Mouse (Mus musculus): ENCODE data around the gene Fut8. TPM values are rescaled to one million over a fixed set of nuclear protein-coding genes. Genes with fewer than 3 reads are reported as not detected.
"Not testable (repeated sequence)": the region's sequence is repeated elsewhere in the genome, so short reads cannot be mapped to it uniquely, and the experiment has no call there.

Gene Fut8
- polyA plus RNA-seq, 1 experiment, result 0.22 TPM

- Histone ChIP-seq H3K4me1 (ENCODE audit: control insufficient read depth) (peaks cover 37% of the 10 kb centered on the region), H3K9me3 (ENCODE audit: control insufficient read depth, low read length) (no peaks in the 10 kb centered on the region), H3K4me3 (replicated peaks) (peak overlapping the region; percentile 94), H3K27me3 (ENCODE audit: control insufficient read depth) (peaks cover 5% of the 10 kb centered on the region; the same call in 1 of the 2 replicates), H3K36me3 (ENCODE audit: control insufficient read depth) (no peaks in the 10 kb centered on the region)
- TF ChIP-seq GATA1 (IDR thresholded peaks at IDR 0.05; ENCODE audit: low read length) (no peak), TAL1 (IDR thresholded peaks at IDR 0.05; ENCODE audit: low read length) (no peak)
These were observed 1.6 kb downstream of the Fut8 start for GRCm38 (mm10) chr12:77239390-77240061.

GRCm38 (mm10) chr12:77240372-77240771 is 2.4 kb downstream of the Fut8 start:
- Histone ChIP-seq H3K9me3 (ENCODE audit: control insufficient read depth, low read length) (no peaks in the 10 kb centered on the region), H3K27me3 (ENCODE audit: control insufficient read depth) (peaks cover 5% of the 10 kb centered on the region; the same call in 1 of the 2 replicates), H3K4me3 (replicated peaks) (peak overlapping the region; percentile 94), H3K36me3 (ENCODE audit: control insufficient read depth) (no peaks in the 10 kb centered on the region), H3K4me1 (ENCODE audit: control insufficient read depth) (peaks cover 37% of the 10 kb centered on the region)
- no peak for TF ChIP-seq GATA1 (IDR thresholded peaks at IDR 0.05; ENCODE audit: low read length)
- TF ChIP-seq TAL1 (IDR thresholded peaks at IDR 0.05; ENCODE audit: low read length), result no peak

- Histone ChIP-seq H3K27me3 (ENCODE audit: control insufficient read depth) (peaks cover 5% of the 10 kb centered on the region; the same call in 1 of the 2 replicates), H3K4me1 (ENCODE audit: control insufficient read depth) (peaks cover 37% of the 10 kb centered on the region), H3K4me3 (replicated peaks) (no peak overlapping the region), H3K9me3 (ENCODE audit: control insufficient read depth, low read length) (no peaks in the 10 kb centered on the region), H3K36me3 (ENCODE audit: control insufficient read depth) (no peaks in the 10 kb centered on the region)
- TF ChIP-seq TAL1 (IDR thresholded peaks at IDR 0.05; ENCODE audit: low read length) (no peak), GATA1 (IDR thresholded peaks at IDR 0.05; ENCODE audit: low read length) (no peak)
These were observed 2.9 kb downstream of the Fut8 start for GRCm38 (mm10) chr12:77240839-77241238.

DNA sequence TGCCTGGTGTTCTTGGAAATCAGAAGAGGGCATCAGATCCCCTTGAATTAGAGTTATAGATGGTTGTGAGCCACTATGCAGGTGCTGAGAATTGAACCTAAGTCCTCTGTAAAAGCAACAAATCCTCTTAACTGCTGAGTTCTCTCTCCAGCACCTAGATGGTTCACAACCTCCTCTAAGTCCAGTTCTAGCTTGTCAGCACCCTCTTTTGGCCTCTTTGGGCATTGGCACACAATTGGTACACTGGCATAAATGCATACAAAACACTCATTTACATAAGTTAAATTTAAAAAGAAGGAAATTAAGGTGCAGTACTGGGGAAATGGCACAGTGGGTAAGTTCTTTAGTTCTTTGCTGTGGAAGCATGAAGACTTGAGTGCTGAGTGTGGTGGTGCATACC is 24.7 kb downstream of the Fut8 start:
- TF ChIP-seq TAL1 (IDR thresholded peaks at IDR 0.05; ENCODE audit: low read length) (no peak), GATA1 (IDR thresholded peaks at IDR 0.05; ENCODE audit: low read length) (no peak)
- Histone ChIP-seq H3K27me3 (ENCODE audit: control insufficient read depth) (no peaks in the 10 kb centered on the region), H3K4me3 (replicated peaks) (no peak overlapping the region), H3K9me3 (ENCODE audit: control insufficient read depth, low read length) (no peaks in the 10 kb centered on the region), H3K4me1 (ENCODE audit: control insufficient read depth) (no peaks in the 10 kb centered on the region), H3K36me3 (ENCODE audit: control insufficient read depth) (no peaks in the 10 kb centered on the region)

GRCm38 (mm10) chr12:77263816-77264215 is 25.9 kb downstream of the Fut8 start:
- H3K36me3 ChIP-seq (ENCODE audit: control insufficient read depth), result no peaks in the 10 kb centered on the region
- TF ChIP-seq GATA1 (IDR thresholded peaks at IDR 0.05; ENCODE audit: low read length), result no peak
- no peak for TF ChIP-seq TAL1 (IDR thresholded peaks at IDR 0.05; ENCODE audit: low read length)
- no peak overlapping the region for H3K4me3 ChIP-seq (replicated peaks)
- no peaks in the 10 kb centered on the region for H3K4me1 ChIP-seq (ENCODE audit: control insufficient read depth)
- H3K27me3 ChIP-seq (ENCODE audit: control insufficient read depth), result no peaks in the 10 kb centered on the region
- no peaks in the 10 kb centered on the region for H3K9me3 ChIP-seq (ENCODE audit: control insufficient read depth, low read length)

GRCm38 (mm10) chr12:77270694-77271093 is 32.8 kb downstream of the Fut8 start:
- no peaks in the 10 kb centered on the region for H3K4me1 ChIP-seq (ENCODE audit: control insufficient read depth)
- no peak overlapping the region for H3K4me3 ChIP-seq (replicated peaks)
- H3K9me3 ChIP-seq (ENCODE audit: control insufficient read depth, low read length), result no peaks in the 10 kb centered on the region
- H3K27me3 ChIP-seq (ENCODE audit: control insufficient read depth), result no peaks in the 10 kb centered on the region
- H3K36me3 ChIP-seq (ENCODE audit: control insufficient read depth), result no peaks in the 10 kb centered on the region
- TF ChIP-seq GATA1 (IDR thresholded peaks at IDR 0.05; ENCODE audit: low read length), result no peak
- no peak for TF ChIP-seq TAL1 (IDR thresholded peaks at IDR 0.05; ENCODE audit: low read length)

DNA sequence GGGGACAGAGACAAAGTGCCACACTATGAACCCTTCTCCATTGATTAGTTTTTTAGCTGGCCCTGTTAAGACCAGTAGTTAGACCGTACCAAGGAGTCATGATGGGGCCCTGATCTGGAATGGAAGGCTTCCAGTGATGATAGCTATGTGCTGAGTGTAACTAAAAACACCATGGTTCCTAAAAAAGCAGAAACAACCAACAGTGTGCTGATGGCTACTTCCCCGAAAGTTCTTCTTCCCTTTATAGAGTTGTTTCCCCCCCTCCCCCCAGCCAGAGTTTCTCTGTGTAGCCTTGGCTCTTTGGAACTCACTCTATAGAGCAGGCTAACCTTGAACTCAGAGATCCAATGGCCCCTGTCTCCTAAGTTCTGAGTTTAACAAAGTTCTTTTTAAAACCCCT is 50.6 kb downstream of the Fut8 start:
- Histone ChIP-seq H3K4me3 (replicated peaks) (no peak overlapping the region), H3K27me3 (ENCODE audit: control insufficient read depth) (no peaks in the 10 kb centered on the region), H3K9me3 (ENCODE audit: control insufficient read depth, low read length) (no peaks in the 10 kb centered on the region), H3K36me3 (ENCODE audit: control insufficient read depth) (no peaks in the 10 kb centered on the region), H3K4me1 (ENCODE audit: control insufficient read depth) (no peaks in the 10 kb centered on the region)
- no peak for TF ChIP-seq GATA1 (IDR thresholded peaks at IDR 0.05; ENCODE audit: low read length)
- TF ChIP-seq TAL1 (IDR thresholded peaks at IDR 0.05; ENCODE audit: low read length), result no peak

GRCm38 (mm10) chr12:77291017-77291416 is 53.1 kb downstream of the Fut8 start:
- Histone ChIP-seq H3K36me3 (ENCODE audit: control insufficient read depth) (no peaks in the 10 kb centered on the region), H3K4me3 (replicated peaks) (no peak overlapping the region), H3K4me1 (ENCODE audit: control insufficient read depth) (no peaks in the 10 kb centered on the region), H3K27me3 (ENCODE audit: control insufficient read depth) (no peaks in the 10 kb centered on the region), H3K9me3 (ENCODE audit: control insufficient read depth, low read length) (no peaks in the 10 kb centered on the region)
- no peak for TF ChIP-seq TAL1 (IDR thresholded peaks at IDR 0.05; ENCODE audit: low read length)
- no peak for TF ChIP-seq GATA1 (IDR thresholded peaks at IDR 0.05; ENCODE audit: low read length)

- not testable (repeated sequence) for H3K4me1 ChIP-seq (ENCODE audit: control insufficient read depth); H3K4me3 ChIP-seq (replicated peaks); H3K9me3 ChIP-seq (ENCODE audit: control insufficient read depth, low read length); H3K36me3 ChIP-seq (ENCODE audit: control insufficient read depth); H3K27me3 ChIP-seq (ENCODE audit: control insufficient read depth)
These were observed 53.9 kb downstream of the Fut8 start for GRCm38 (mm10) chr12:77291864-77292263.

Measured in erythroblast, embryonic 14.5 days (primary cell).